Mouse (Mus musculus) splenic B cell, adult 2 months (primary cell): Measurements from ENCODE around the gene Rgs3.
"Not testable (repeated sequence)": the region's sequence is repeated elsewhere in the genome, so short reads cannot be mapped to it uniquely, and the experiment has no call there.

ENCODE experiments used
- DNase-seq: peaks from one replicate; pipeline ENCODE4 v3.0.0-alpha.2; 2011; ENCODE audit warnings: low read depth, low spot score
- H3K27me3 ChIP-seq: 2 replicates; pipeline ENCODE4 v1.6.1; 2012; ENCODE audit warnings: mild to moderate bottlenecking, low read length, moderate library complexity, mixed read lengths; ENCODE audit not compliant: control insufficient read depth, poor library complexity, insufficient read depth, severe bottlenecking
- H3K36me3 ChIP-seq: 2 replicates; pipeline ENCODE4 v1.6.1; 2012; ENCODE audit warnings: mild to moderate bottlenecking, low read length, moderate library complexity, mixed read lengths; ENCODE audit not compliant: control insufficient read depth, poor library complexity, insufficient read depth, severe bottlenecking

Gene Rgs3

DNA sequence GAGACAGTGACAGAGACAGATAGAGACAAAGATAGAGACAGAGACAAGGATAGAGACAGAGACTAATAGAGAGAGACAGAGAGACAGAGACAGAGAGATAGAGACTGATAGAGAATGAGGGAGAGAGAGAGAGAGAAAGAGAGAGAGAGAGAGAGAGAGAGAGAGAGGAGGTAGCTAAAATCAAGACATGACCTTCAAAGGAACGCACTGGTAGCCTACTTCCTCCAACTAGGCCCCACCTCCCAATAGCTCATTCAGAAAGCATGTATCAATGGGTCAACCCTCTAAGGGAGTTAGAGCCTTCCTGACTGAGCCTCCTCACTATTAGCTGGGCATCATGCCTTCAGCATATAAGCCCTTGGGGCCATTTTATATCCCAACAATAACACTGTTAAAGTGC, 8.7 kb downstream of the Rgs3 start:
- no peak for DNase-seq
- Histone ChIP-seq H3K36me3 (no peaks in the 10 kb centered on the region), H3K27me3 (no peaks in the 10 kb centered on the region; the same call in 1 of the 2 replicates)

DNA sequence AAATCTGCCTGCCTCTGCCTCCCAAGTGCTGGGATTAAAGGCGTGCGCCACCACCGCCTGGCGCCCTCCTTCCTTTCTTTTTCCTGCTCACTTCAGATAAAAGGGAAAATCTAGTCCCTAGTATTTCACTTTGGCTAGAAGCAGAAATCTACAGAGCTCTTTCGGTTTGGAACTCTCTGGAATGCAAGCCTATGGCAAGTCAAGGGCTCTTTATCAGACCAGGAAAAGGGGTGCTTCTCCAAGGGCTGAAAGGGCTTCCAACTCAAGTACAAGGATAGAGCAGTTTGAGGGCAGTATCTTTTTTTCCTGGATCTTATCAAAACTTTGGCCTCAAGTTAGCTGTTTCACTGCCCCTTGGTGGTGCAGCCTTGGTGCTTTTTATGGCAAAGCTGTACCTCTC, 10.0 kb downstream of the Rgs3 start:
- no peaks in the 10 kb centered on the region; the same call in 1 of the 2 replicates for H3K27me3 ChIP-seq
- no peak for DNase-seq
- H3K36me3 ChIP-seq = no peaks in the 10 kb centered on the region

DNA sequence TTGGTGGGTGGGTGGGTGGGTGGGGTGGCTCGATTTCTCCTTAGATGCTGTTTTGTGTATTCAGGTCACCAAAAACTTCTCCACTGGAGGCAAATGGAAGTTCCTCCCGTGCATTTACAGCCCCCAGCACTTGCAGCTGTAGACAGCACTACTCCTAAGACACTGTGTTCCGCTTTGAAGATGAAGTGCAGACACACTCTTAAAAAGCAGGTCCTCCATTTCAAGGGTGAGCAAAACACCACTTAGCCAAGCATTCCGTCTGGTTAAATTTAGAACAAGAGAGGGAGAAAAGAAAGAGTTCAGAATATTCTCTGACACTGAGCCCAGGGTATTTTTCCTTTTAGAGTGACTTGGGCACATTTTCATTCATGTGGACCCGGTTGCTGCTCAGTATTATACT, 10.4 kb downstream of the Rgs3 start:
- H3K27me3 ChIP-seq = no peaks in the 10 kb centered on the region; the same call in 1 of the 2 replicates
- H3K36me3 ChIP-seq = no peaks in the 10 kb centered on the region
- no peak for DNase-seq

DNA sequence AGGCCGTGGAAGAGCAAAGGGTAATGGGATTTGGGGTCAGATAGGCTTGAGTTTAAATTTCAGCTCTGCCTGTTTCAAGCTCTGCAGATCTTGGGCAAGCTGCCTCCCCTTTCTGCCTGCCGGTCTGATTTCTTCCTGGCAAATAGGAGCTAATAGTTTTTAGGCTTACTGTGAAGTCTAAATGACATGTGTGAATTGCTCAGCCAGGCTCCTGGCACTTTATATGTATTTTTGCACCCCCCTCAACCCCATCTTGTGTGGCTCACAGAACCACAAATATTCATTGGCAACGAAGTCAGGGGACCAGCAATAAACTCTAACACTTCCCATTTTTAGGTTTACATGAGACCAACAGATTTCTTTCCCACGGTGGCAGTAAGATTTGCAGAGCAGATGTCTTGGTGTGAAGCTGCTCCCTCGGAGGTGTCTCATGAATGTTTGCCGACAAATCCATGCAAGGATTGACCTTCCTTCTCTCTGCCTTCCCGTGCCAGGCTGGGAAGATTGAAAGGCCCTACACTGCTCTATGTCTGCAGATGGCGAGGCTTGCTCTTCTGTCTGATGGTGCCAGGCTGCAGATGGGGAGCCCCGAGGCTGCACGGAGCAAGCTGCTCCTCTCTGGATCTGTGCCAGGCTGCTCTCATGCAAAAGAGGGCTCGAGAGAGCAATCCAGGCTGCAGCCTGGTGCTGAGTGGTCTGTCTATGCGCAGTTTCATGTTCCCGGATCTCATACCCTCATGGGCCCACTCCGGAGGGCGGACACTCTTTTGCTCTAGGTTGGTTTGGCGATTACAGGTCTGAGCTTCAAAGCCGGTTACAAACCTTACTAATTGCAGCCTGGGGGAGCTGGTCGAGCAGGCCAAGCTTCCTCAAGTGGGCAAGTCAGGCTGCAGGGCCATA, 23.0 kb downstream of the Rgs3 start:
- H3K36me3 ChIP-seq = no peaks in the 10 kb centered on the region
- H3K27me3 ChIP-seq = no peaks in the 10 kb centered on the region
- no peak for DNase-seq

DNA sequence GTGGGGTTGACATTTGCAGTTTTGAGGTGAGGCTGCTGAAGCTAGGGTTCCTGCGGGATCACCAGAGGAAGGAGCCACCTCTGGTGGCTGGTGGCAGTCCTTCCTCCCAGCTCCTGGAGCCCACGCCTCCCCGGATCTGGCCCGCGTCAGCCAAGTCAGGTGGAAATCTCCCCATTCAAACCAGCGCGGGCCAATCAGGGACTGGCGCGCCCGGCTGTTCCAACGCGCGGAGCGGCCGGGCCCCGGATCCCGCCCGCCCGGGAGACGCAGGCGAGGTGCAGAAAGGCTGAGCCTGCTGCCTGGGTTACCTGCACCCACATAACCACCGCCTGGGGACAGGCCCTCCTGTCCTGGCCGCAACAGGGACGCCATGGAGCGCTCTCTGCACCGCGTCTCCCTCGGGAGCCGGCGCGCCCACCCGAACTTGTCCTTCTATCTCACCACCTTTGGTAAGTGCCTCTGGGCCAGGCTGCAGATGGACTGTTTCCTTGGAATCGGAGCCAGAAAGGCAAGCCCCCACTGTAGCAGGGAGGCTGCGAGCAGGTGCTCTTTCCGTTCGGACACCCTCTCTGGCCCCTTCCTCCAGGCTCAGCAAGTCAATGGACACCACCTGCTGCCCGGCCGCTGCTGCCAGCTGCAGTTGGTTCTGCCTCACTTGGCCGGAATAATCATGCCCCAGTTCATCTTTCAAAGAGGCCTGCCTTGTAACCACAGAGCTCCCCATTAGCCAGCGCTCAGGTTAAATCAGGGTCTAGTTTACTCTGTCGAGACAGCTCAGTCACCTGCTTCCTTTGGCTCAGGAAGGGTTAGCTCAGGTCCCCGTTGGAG, 23.8 kb downstream of the Rgs3 start:
- DNase-seq = peak; percentile 38
- Histone ChIP-seq H3K36me3 (no peaks in the 10 kb centered on the region), H3K27me3 (no peaks in the 10 kb centered on the region)

DNA sequence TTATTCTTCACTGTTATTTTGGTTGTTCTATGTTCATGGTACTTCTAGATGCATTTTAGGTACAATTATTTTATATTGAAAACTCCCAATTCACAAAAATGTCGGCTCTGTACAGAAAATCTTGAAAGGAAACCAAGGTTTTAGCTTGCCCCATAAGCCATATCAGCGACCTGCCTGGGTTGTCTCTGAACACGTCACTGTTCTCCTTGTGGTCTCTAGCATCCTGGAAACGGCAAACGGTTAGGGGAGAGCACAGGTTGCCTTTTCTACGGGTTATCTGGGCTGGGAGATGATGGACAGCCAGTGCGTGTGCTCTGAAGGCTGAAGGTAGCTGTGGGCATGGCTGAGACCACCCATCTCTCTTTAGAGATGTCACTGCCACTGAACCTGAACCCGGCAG, 27.4 kb downstream of the Rgs3 start:
- Histone ChIP-seq H3K27me3 (no peaks in the 10 kb centered on the region), H3K36me3 (no peaks in the 10 kb centered on the region)
- no peak for DNase-seq

DNA sequence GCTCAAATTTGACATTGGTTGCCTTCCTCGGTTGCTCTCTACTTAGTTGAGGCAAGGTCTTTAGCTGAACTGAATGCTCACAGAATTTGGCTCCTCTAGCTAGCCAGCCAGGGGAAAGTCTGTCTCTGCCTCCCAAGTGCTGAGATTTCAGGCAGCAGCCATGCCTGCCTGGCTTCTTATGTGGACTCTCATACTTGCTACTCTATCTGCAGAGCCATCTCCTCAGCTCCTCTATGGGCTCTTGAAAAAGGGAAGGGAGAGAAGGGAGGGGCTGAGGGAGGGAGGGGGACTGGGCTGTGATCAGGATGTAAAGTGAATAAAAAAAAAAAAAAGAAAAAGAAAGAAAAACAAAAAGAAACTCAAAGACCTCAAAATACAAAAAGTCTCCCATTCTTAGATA, 31.2 kb downstream of the Rgs3 start:
- Histone ChIP-seq H3K36me3 (no peaks in the 10 kb centered on the region), H3K27me3 (no peaks in the 10 kb centered on the region)
- DNase-seq = peak; percentile 15

DNA sequence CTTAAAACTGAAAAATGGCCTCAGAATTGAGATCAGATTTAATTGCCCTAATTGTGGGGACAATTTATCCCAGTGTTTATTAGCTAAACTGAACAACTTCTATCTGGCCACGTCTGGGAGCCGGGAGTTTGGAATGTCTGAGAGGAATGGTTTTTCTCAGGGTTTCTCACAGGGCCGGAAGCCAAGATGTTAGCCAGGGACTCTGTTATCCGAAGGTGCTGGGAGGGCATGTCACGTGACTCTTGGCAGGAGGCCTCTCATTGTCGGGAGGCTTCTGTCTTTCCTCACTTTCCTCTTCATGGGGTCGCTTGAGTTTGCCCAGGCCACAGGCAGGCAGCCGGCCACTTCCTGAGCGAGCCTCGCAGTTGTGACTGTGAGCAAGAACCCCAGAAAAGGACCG, 31.7 kb downstream of the Rgs3 start:
- Histone ChIP-seq H3K36me3 (no peaks in the 10 kb centered on the region), H3K27me3 (no peaks in the 10 kb centered on the region)
- DNase-seq = no peak

DNA sequence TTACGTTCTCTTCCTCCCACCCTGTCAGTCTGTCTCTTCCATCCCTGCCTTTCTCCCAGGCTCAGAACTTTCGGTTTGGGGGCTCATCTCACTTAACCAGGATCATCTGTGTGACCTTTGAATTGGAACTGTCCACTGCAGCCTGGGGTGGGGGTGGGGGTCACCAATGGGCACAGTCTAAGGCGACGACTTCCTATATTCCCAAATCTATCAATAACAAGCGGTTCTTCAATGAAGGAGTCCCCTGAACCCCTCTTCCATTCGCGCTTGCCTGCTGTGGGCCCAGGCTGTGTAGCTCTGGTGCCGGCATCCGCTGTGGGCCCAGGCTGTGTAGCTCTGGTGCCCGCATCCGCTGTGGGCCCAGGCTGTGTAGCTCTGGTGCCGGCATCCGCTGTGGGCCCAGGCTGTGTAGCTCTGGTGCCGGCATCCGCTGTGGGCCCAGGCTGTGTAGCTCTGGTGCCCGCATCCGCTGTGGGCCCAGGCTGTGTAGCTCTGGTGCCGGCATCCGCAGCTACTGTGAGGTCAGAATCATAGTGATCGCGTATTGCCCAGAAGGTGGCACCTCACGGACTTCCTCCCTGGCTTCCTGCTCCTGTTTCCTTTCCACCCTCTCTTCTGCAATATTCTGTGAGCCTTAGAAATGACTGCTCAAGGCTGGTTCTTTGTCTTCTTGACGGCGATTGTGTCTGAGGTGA, 34.0 kb downstream of the Rgs3 start:
- H3K36me3 ChIP-seq, H3K27me3 ChIP-seq: not testable (repeated sequence)
- peak; percentile 74 for DNase-seq

DNA sequence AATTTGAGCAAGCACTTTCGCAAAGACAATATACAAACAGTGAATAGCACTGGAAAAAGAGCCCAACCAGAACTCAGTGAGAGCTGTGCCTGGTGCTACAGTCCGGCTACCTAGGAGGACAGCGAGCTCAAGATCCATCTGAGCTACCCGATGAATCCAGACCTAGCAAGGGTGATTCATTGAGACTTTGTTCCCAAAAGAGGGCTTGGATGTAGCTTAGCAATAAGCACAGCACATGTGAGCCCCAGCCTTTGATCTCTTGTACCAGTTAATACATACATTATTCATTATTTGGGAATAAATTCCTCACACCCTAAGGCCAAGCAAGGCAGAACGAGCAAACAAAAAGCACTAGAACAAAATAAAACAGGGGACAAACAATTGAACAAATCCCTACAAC, 34.8 kb downstream of the Rgs3 start:
- no peaks in the 10 kb centered on the region for H3K27me3 ChIP-seq
- H3K36me3 ChIP-seq = no peaks in the 10 kb centered on the region
- no peak for DNase-seq

DNA sequence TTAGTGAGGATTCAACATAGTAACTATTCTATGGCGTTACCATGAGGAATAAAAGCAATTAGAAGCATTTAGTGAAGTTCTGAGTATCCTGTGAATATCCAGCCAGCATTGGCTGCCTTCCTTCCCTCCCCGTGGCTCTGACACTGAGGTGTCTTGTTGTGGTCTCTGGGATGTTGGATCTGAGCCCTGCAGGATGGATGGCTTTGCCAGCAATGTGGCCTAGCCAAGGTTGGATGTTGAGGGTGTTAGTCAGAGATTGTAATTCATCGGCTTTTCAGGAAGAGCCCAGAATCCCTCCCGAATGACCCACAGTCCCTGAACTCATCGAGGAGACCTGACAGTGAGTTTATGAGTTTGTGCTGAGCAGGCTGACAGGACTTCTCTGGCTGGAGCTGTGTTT, 36.4 kb downstream of the Rgs3 start:
- H3K36me3 ChIP-seq = no peaks in the 10 kb centered on the region
- DNase-seq = no peak
- H3K27me3 ChIP-seq = no peaks in the 10 kb centered on the region

DNA sequence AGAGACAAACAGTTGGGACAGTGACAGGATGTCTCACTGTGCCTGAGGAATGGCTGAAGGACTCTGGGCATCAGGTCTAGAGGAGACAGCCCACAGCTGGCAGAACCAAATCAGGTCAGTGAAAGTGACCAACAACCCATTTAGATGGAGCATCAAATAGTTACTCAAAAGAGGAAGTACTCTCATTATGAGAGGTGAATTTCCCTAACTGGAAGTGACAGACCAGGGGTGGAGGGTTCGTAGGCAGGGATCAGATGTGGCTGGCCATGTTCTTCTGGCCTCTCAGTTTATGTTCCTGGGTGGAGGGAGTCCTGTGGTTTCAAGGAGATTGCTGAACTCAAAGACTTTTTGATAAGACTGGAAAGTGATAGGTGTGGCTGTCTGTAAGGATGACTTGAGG, 40.9 kb downstream of the Rgs3 start:
- Histone ChIP-seq H3K36me3 (no peaks in the 10 kb centered on the region), H3K27me3 (no peaks in the 10 kb centered on the region)
- peak; percentile 32 for DNase-seq

DNA sequence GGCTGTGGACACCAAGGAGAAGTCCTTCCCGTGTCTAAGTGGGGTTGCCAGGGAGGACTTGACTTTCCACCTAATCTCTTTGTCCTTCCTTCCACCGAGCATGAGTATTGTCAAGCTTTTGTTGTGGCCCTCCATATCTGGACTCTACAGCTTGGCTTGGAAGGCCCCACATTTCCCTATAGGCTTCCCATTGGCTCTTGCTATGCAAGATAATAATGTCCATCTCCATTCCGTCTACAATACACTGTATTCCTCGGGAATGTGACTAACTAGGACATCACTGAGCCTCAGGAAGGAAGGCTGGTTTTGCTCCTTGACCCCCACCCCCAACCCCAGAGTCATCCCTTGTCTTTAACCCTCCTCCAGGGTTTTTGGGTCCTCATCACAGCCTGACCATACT, 44.0 kb downstream of the Rgs3 start:
- H3K27me3 ChIP-seq = no peaks in the 10 kb centered on the region
- no peaks in the 10 kb centered on the region for H3K36me3 ChIP-seq
- DNase-seq = no peak

DNA sequence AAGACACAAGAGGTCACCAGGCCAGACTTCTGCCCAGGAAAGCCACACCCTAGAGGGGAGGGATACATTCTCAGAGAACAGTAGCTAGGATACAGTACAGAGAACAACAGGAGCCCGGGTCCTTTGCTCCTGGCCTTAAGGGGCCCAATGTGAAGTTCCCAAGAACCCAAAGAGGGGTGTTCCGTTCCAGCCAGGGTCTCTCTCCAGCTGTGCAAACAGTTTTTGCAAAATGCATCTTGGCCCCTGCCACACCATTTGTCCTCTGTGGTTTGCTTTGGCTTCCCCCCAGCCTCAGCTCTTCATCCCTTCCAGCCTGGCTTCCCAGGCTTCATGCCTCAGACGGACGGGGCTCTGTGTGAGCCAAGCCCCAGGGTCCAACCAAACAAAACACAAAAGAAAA, 44.4 kb downstream of the Rgs3 start:
- DNase-seq = no peak
- Histone ChIP-seq H3K36me3 (no peaks in the 10 kb centered on the region), H3K27me3 (no peaks in the 10 kb centered on the region)
